Mouse (Mus musculus) lung, adult 2 months (tissue): Measurements from ENCODE around the gene I830077J02Rik. TPM values are rescaled to one million over a fixed set of nuclear protein-coding genes. Genes with fewer than 3 reads are reported as not detected.
"Not testable (repeated sequence)": the region's sequence is repeated elsewhere in the genome, so short reads cannot be mapped to it uniquely, and the experiment has no call there.

Source experiments
- DNase-seq: peaks from one replicate; pipeline ENCODE4 v3.0.0; 2022
- H3K4me1 ChIP-seq: fragments of 200-500 bp; 2 replicates; pipeline ENCODE4 v1.6.1; 2011; ENCODE audit warnings: low read length; ENCODE audit not compliant: control insufficient read depth, insufficient read depth
- H3K4me3 ChIP-seq: fragments of 200-500 bp; replicated peaks from 2 replicates; pipeline ENCODE3; 2011; ENCODE audit warnings: low read depth, mild to moderate bottlenecking, control low read depth, low read length; ENCODE audit errors: extremely low read depth
- CTCF ChIP-seq: fragments of 200-500 bp; IDR thresholded peaks from 2 replicates; pipeline ENCODE4 v1.5.1; 2011; ENCODE audit warnings: mild to moderate bottlenecking, low read length, control low read depth; ENCODE audit not compliant: insufficient read depth
- POLR2A ChIP-seq: fragments of 200-500 bp; IDR thresholded peaks from 2 replicates; pipeline ENCODE4 v1.6.1; 2011; ENCODE audit warnings: low read depth, mild to moderate bottlenecking, control low read depth, low read length, borderline replicate concordance; ENCODE audit errors: extremely low read depth
- WGBS: fragments of 180-500 bp; shearing (Covaris S2); methylation state at CpG from one replicate; pipeline ENCODE4 v1.1.7; 2018; 5-methylcytosine and 5-hydroxymethylcytosine counted together
- polyA plus RNA-seq: library from polyadenylated mRNA; depleted of rRNA; stranded (reverse); fragments of >200 nt; gene quantifications from 2 replicates; pipeline ENCODE4 v1.2.3, GENCODE M21; 2012

I830077J02Rik gene
- polyA plus RNA-seq, 1 experiment = 3.7 TPM

DNA sequence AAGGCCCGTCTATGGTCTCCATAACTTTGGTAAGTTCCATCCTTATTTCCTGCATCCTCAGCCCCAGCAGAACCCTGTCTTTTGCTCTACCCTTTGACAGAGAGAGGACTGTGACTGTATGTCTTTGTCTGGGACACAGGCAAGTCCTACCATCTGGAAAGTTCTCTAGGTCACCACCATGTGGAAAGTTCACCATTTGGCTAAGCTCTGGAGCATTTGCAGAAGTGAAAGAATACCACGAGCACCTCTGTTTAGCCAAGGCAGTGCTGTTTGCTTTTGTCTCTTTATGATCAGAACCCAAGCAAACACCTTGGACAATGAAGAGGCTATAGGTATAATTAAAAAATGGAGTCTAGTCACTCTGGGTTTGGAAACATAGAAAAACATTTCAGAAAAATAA is 10.5 kb downstream of the I830077J02Rik start:
- Histone ChIP-seq H3K4me3 (no peak overlapping the region), H3K4me1 (no peaks in the 10 kb centered on the region; the same call in 1 of the 2 replicates)
- WGBS = 65% methylated on average over 2 of the region's 2 CpGs
- DNase-seq = no peak
- TF ChIP-seq CTCF (no peak), POLR2A (no peak)

DNA sequence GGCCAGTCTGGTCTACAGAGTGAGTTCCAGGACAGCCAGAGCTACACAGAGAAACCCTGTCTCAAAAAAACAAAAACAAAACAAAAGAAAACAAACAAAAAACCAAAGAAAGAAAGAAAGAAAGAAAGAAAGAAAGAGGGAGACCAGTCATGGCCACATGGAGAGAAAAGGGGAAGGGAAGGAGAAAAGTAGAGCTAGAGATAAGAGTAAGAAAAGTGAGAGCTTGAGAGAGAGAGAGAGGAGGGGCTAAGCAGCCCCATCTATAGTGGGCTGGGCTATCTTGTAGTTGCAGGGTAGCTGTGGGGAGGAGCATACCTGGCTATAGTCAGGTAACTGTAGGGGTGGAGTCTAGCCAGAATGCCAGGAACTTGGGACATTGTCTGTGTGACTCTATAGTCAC is 11.7 kb downstream of the I830077J02Rik start:
- not testable (repeated sequence) for H3K4me1 ChIP-seq, H3K4me3 ChIP-seq, DNase-seq

DNA sequence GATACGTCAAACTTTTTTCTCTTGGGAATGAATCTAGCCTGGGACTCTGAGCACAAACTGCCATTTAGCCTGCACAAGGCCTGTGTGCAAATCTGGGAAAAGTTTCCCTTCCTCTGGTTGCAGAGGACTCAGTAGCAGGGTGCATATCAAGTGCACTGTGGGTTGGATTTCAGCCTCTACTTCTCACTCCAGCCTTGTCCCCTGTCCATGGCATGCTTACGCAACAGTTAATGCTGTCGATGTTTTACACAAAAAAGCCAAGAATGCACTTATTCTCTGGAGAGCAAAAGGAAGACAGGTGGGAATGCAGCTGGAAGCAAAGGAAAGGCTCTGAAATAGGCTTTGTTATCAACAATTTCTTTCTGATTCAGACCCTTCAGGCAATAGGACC is 14.1 kb downstream of the I830077J02Rik start:
- H3K4me1 ChIP-seq = peaks cover 6% of the 10 kb centered on the region; the same call in 1 of the 2 replicates
- WGBS = 58% methylated on average over 3 of the region's 3 CpGs
- no peak overlapping the region for H3K4me3 ChIP-seq
- no peak for DNase-seq
- TF ChIP-seq CTCF (no peak), POLR2A (no peak)

- Histone ChIP-seq H3K4me1 (peaks cover 6% of the 10 kb centered on the region; the same call in 1 of the 2 replicates), H3K4me3 (no peak overlapping the region)
- TF ChIP-seq POLR2A (no peak), CTCF (no peak)
- WGBS = 53% methylated on average over 10 of the region's 10 CpGs
- no peak for DNase-seq
Measured at GRCm38 (mm10) chr3:105917656-105918354, 14.7 kb downstream of the I830077J02Rik start.

DNA sequence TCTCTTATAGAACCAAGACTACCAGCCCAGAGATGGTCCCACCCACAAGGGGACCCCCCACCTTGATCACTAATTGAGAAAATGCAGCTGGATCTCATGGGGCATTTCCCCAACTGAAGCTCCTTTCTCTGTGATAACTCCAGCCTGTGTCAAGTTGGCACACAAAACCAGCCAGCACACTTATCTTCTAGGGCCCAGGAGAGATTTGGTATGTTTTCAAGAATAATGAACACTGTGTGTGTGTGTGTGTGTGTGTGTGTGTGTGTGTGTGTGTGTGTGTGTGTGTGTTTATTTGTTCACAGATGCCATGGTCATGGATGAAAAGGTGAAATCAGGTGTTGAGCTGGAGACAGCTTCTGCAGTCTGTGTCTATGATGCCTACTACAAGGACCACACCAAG is 16.0 kb downstream of the I830077J02Rik start:
- not testable (repeated sequence) for DNase-seq, H3K4me3 ChIP-seq, H3K4me1 ChIP-seq

GRCm38 (mm10) chr3:105915281-105915680 is 17.2 kb downstream of the I830077J02Rik start:
- TF ChIP-seq CTCF = no peak
- TF ChIP-seq POLR2A = no peak
- Histone ChIP-seq H3K4me1 (peaks cover 6% of the 10 kb centered on the region; the same call in 1 of the 2 replicates), H3K4me3 (no peak overlapping the region)
- no peak for DNase-seq
- WGBS = 21% methylated on average over 1 of the region's 1 CpGs

DNA sequence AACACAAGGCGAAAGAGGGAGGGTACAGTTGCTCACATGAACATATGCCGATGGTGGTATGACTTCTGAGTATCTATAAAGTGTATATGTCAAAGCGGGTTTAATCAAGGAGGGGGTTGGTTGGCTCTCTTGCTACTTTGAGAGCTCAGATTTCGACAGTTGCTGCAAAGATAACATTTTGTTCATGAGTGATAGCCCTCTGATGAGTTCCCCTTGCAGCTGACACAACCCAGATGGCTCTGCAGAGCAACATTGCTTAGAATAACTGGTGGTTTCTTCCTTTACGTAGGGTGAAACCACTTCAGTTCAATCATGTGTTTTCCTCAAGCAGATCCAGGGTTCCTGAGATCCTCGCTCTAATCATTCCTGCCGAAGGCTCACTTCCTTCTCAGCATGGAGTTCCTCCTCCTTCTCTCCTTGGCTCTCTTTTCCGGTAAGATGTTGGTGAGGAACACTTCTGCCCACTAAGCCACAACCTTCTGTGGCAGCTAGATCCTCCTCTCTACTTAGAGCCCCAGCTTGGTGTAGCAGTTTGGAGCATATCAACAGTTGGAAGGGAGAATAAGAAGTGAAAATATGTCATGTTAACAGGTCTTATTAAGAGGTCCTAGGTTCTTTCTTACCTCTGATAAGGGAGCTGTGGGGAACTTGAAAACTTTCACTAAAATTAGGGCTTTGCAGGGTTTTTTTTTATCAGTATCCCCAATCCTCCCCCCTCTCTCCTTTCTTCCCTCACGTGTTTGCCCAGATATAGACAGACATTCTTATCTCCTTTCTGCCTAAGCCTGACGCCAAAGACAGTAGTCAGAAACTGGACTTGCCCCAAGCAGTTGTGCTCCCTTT is 18.4 kb downstream of the I830077J02Rik start:
- WGBS = 29% methylated on average over 10 of the region's 10 CpGs
- TF ChIP-seq POLR2A = no peak
- H3K4me1 ChIP-seq = peaks cover 8% of the 10 kb centered on the region; the same call in 1 of the 2 replicates
- no peak overlapping the region for H3K4me3 ChIP-seq
- no peak for DNase-seq

GRCm38 (mm10) chr3:105912097-105912880 is 20.2 kb downstream of the I830077J02Rik start:
- TF ChIP-seq CTCF (no peak), POLR2A (no peak)
- WGBS = 46% methylated on average over 9 of the region's 9 CpGs
- peaks cover 8% of the 10 kb centered on the region; the same call in 1 of the 2 replicates for H3K4me1 ChIP-seq
- DNase-seq = no peak
- H3K4me3 ChIP-seq = no peak overlapping the region

- no peak overlapping the region for H3K4me3 ChIP-seq
- 50% methylated on average over 11 of the region's 11 CpGs for WGBS
- no peak for DNase-seq
- TF ChIP-seq POLR2A = no peak
- no peak for TF ChIP-seq CTCF
- peaks cover 8% of the 10 kb centered on the region; the same call in 1 of the 2 replicates for H3K4me1 ChIP-seq
Measured at GRCm38 (mm10) chr3:105910519-105911190, 21.8 kb downstream of the I830077J02Rik start.

DNA sequence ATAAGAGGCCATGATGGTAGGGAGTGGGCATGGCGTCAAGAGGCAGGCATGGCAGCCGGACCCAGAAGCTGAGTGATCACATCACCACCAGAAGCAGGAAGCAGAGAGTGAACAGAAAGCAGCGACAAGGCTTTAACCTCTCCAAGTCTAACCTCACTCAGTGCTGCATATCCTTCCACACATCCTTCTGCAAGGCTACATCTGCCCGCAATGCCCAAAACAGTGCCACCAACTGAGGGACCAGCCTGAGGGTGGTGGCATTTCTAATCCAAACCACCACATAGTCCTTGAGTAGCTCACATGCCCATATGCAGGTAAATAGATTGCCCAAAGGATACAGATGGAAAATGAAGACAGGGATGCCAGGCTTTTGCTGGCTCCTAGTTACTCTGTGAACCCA is 23.5 kb downstream of the I830077J02Rik start:
- 87% methylated on average over 4 of the region's 4 CpGs for WGBS
- no peak for DNase-seq
- TF ChIP-seq POLR2A (no peak), CTCF (no peak)
- Histone ChIP-seq H3K4me1 (peaks cover 4% of the 10 kb centered on the region; the same call in 1 of the 2 replicates), H3K4me3 (no peak overlapping the region)
